Mouse (Mus musculus) kidney, adult 11 months (tissue): ENCODE data around the gene Ces1b.

Experiments
- DNase-seq: peaks from one replicate; pipeline ENCODE4 v3.0.0; 2022

The Ces1b gene

DNA sequence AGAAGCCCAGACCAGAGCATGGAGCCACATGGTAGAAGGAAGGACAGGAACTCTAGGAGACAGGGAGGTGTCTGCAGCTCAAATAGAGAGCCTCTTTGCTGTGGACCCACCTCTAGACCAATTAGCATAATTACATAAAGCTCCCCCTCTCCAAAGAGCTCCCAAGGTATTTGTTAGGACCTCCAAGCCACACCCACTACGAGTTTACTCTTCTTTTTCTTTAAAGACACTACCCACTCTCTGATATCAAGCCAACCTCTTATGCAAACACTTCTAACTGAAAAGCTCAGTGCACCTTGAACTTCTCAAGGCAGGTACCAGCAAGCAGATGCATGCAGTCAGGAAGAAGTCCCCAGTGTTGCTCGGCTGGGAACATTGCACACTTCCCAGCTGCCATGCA is at the start of gene Ces1b:
Gene Ces1b, minus strand, starts transcription at position 131 of the 400 bp plus-strand sequence.
- no peak for DNase-seq

DNA sequence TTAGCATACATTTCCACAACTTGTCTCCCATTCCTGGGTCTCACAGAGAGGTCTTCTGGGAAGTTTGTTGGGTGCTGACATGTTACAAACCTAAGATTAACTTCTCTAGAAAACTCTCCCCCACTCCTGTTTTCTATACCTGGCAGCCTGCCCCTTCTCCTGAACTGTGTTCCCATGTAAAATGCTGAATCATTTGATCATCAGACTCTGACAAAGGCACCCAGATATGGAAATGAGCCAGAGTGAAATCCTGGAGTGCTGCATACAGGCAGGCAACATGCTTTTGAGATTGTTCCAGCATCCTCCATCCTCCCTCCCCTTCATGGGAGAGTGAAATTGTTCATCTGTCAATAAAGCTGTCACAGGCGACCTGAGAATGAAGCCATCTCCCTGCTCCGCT is 46.7 kb upstream of the Ces1b start:
- no peak for DNase-seq

DNA sequence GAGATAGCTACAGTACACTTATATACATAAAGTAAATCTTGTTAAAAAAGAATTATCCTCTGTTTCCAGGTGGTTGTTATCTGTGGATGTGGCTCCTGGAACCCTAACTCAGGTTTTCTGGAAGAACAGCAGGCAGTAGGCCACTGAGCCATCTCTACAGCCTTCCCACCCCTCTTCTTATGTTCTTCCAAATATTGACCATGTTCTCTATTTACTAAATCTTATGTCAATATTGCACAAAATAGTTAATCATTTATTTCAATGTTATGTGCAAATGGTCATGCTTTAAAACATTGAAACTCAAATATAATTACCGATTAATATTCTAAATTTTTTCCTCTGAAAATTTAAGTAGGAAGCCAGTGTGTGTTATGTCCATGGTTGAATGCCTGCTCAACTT is 42.2 kb upstream of the Ces1b start:
- no peak for DNase-seq

DNA sequence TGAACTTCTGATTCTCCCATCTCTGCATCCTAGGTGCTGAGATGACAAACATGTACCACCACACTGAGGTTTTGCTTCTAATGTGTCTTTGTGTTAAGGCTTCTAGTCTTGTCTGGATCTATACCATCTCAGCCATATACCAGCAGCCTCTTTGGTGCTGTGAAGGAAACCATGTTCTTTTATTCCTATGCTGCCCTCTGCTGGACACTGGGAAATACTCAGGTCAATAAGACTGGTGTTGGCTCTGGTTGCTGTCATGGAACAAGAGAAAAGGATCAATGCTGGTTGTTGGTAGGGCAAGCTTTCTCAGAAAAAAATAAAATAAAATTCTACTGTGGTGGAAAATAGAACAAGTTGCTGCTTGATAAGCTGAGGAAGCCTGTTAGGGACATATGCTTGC is 15.6 kb upstream of the Ces1b start:
- no peak for DNase-seq

DNA sequence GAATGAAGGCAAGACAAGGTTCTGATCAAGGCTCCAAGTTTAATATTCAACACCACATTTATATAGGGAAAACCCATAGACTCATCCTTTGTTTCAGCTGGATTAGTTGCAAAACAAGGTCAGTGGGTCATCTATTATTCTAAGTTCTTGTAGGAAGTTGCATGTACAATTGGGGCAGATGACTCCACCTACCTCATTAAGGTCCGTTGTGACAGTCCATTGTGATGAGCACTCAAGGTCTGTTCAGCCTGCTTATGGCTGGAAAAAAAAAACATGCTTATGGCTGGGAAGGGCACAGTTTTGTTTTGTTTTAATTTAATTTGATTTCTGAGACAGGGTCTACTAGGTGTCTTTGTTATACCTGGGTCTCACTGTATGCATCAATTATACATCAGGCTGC is 11.5 kb upstream of the Ces1b start:
- no peak for DNase-seq

DNA sequence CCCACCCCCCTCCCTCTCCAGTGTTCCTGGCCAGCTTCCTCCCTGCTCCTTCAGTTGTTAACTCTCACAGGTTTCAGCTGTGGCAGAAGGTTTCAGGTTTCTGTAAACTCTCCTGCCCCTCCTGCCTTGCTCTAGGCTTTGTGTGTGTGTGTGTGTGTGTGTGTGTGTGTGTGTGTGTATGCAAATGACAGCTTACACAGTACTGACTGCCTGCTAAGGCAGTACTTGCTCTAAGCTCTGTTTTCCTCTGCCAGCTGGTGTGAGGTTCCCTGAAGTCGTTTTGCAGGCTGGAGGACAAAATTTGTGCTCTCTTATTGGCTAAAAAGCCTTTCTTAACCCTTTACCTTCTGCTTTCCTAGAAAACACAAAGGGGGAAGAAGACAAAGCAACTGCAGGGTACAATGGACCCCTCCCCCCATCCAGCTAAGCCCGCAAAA is 8.9 kb upstream of the Ces1b start:
- no peak for DNase-seq

DNA sequence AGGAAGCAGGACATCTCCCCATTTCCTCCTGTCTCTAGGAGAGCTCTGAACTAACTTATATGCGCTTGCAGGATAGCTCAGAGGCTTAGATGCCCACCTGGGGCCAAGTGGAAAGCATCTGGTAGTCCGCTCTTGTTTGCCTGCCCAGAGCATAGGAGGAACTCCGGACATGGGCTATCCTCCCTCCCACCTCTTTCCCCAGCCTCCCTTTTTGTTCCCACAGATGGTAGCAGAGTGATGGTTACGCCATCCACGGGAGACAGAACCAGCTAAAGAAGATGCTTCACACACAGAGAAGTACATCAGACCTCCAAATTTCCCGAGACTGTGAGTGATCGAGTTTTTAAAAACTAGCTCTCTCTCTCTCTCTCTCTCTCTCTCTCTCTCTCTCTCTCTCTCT is 8.4 kb upstream of the Ces1b start:
- DNase-seq, result no peak

DNA sequence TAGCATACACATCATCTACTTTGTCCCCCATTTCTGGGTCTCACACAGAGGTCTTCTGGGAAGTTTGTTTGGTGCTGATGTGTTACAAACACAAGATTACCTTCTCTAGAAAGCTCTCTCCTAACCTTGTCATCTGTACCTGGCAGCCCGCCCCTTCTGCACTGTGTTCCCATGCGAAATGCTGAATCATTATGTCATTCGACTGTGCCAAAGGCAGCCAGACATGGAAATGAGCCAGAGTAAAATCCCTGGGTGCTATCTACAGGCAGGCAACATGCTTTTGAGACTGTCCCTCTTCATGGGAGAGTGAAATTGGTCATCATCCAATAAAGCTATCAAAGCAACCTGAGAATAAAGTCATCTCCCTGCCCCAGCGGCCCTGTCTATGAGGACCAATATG is 4.6 kb downstream of the Ces1b start:
- DNase-seq, result no peak

DNA sequence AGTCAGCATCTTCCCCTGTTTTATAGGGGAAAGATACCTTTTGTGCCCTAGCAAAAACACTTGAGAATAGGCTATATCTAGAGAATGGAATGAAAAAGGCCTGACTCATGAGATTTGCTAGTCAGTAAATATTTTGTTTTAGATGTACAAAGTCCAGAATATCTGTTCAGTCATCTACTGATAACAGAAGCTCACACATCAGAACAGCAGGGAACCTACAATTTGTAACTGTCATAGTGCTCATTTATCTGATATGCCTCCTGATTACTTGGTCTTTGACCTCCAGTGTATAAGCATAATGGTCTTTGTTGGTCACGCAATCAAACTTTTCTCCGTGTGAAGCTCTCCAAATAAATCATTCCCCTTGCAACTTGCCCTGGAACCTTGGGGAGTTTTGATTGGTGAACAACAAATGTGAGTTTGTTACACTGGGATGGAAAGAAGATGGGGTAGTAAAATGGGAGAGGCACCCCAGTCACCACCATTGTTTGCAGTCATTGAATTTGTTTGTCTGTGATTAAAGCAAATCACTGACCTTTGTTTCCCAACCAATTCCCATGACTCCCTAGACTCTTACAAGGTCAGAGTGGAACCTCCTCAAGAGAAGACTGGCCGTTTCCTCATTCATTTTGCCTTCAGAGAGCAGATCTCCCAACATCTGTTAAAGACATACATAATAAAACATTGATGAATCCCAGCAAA is 16.2 kb downstream of the Ces1b start:
- DNase-seq, result no peak

DNA sequence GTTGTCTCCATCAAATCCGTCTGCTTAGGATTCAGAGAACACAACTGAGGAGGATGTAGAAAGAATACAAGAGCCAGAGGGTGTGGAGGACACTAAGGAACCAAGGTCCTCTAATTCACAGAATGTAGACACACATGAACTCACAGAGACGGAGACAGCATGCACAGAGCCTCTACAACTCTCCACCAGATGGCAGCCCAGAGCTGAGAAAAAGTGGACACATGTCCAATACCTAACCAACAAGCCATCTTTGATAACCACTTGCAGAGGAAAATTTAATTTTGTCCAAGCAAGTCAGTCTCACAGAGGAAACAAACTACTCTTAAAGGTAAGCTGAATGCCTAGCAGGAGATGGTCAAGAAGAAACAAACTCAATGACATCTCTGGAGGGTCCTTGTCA is 20.6 kb downstream of the Ces1b start:
- peak; percentile 18 for DNase-seq

DNA sequence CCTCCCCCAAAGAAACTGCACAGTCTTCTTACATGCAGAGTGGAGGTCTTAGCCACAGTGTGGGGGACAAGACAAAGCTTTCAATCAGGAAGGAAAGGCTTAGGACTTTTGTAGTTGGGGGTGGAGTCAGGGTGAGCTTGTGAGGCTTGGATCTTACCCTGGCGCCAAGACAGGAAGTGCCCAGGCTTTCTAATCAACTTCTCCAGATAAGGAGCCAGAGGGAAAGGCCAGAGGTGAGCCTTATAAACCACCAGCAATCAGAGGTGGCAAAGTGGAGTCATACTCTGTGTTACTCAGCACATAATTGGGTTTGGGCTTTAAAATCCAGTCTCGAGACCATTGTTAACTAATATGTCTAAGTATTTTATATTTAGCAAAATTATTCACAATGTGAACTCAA is 24.6 kb downstream of the Ces1b start:
- DNase-seq, result no peak

DNA sequence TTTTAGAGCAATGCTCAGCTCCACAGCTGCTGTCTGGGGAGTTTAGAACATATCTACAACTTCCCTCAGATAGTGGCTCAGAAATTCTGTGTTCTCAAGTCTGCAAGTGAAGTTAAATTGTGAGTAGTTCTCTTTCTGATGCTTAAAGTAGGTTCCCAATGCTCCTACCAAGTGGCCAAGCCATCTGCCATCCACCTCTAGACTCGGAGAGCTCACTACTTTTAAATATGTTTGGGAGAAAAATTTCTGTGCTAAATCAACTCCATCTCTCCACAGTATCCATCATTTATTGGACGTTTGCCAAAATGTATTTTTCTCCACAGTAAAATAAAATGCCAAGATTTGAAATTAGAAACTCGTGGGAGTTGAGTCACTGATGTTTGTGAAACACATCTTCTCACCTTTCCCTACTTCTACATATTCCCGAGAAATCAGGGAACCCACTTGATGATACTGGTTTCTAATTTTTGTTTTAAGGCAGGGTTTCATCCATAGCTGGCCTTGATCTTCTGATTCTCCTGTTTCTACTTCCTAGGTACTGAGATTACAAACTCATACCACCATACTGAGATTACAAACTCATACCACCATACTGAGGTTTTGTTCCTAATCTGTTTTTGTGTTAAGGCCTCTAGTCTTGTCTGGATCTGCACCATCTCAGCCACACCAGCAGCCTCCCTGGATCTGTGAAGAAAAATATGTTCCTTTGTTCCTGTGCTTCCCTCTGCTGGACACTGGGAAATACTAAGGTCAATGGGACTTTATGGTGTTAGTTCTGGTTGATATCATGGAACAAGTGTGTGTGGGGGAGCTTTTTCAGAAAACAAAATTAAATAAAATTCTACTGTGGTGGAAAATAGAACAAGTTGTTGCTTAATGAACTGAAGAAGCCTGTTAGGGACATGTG is 31.1 kb downstream of the Ces1b start:
- DNase-seq, result no peak

DNA sequence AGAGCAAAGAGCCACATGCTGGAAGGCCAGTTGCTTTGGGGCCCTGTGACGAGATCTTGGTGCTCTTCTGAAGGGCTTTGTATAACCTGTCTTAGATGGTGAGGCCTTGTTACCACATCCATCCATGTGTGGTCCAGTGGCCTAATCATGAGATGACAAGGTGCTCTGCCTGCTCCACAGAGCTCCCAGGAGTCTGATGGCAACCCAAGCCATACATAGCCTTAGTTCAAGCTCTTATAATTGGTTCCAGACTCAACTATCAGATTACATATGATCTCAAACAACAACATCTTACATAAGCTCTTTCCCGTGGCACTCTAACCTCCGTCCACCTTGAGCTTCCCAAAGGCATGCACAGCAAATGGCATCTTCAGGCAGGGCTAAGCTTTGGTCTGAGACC is 31.7 kb downstream of the Ces1b start, which contains the start of gene Ces1a:
Gene Ces1a, minus strand, starts transcription at position 101 of the 400 bp plus-strand sequence.
- no peak for DNase-seq

DNA sequence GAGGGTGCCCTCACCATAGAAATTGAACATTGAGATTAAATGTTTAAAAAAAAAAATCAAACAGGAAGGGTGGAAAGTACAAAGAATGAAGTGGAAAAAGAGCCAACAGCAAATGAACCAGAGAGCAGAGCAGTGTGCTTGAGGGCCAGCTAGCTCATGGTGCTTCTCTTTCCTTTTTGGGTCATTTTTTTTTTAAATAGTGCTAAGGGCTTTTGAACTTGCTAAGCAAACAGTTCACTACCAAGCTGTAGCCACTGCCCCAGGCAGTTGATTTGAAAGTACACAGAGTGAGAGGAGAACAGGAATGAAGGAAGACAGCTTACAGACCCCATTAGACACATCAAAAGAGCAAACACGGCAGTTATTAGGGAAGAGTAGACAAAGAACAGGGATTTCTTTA is 36.7 kb downstream of the Ces1b start:
- no peak for DNase-seq

DNA sequence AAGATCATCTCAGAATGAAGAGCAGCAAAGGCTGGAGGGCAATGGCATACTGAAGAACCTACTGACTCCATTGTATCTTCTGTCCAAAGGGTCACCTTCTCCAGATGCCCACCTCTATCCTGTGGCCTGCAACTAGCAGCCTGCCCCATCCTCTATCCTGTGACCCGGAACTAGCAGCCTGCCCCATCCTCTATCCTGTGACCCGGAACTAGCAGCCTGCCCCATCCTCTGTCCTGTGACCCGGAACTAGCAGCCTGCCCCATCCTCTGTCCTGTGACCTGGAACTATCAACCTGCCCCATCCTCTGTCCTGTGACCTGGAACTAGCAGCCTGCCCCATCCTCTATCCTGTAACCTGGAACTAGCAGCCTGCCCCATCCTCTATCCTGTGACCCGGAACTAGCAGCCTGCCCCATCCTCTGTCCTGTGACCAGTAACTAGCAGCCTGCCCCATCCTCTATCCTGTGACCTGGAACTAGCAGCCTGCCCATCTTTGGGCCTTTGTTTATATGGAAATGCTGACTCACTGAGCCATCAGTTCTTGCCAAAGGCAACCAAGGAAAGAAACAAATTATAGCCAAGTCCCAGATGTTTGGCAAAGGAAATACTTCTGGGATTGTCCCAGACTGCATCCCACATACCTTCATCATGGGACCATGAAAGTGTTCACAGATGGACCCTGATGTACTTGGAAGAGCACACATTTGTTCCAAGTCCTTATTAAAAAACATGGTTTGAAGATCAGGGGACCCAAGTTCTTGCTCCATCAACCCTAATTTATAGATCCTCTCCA is 38.8 kb downstream of the Ces1b start:
- DNase-seq, result peak; percentile 11

DNA sequence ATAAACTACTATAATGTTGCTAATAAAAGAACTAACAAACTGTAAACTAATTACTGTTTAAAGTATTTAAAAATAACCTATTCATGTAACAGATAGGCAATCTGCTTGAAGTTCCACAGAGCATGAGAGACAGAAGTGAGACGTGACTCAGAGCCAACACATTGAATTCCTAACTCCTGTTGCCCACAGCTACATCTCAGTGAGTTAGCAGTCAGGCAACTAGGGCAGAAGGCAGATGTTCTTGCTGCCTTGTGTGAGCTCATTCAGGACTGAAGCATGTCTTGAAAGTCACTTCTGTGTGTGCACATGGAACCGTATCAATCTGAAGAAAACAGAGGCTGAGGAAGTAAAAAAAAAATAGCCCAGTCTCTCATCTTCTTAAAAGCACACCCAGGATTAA is 39.6 kb downstream of the Ces1b start:
- no peak for DNase-seq

DNA sequence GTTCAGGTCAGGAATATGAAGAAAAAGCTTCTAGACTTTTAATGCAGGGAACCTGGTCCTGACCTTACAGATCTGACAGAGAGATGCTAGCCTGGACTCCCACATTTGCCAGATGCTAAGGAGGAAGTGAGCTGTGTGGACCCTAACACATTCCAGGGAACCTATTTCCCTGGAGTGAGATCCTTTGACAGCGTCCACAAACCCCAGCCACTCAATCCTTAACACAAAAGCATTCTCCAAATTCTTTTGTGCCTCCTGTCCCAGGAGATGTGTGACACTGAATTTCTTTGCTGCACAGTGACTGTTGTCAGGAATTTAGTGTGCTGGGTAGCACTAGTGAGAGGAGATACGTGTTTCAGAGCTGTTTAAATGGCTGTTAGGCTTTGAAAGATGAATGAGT is 41.0 kb downstream of the Ces1b start:
- no peak for DNase-seq

DNA sequence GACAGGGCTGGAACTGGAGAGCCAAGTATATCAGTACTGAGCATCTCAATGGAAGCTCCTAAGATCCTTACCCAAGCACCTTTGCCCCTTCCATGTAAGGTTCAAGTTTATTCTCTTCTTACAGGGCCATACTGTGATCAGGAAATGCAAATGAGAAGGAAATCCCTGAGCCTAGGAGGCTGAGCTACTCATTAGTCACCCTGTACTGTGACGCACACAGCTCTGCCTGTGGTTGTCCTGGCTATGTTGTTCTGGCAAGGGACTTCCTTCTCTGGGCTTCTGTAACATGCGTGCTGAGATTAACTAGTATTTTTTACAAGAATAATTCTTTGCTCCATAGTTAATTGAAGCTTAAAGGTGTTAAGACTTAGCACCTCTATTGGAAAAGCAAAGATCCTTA is 49.2 kb downstream of the Ces1b start:
- DNase-seq, result no peak

DNA sequence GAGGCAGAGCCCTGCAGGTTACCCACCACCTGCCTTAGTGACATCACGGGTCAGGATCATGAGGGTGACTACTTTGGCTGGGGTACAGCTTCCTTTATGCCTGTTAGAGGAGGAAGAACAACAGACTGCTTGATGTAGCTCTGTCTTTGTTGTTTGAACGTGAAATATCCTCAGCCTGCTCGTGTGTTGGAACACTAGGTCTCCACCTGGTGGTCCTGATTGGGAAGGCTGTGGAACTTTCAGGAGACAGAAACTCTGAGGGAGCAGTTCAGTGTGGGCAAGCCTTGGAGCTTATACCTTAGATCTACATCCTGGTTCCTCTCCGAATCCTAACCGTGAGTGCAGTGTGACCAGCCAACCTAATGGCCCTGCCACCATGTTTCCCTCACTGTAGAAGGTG is 58.1 kb downstream of the Ces1b start:
- no peak for DNase-seq

DNA sequence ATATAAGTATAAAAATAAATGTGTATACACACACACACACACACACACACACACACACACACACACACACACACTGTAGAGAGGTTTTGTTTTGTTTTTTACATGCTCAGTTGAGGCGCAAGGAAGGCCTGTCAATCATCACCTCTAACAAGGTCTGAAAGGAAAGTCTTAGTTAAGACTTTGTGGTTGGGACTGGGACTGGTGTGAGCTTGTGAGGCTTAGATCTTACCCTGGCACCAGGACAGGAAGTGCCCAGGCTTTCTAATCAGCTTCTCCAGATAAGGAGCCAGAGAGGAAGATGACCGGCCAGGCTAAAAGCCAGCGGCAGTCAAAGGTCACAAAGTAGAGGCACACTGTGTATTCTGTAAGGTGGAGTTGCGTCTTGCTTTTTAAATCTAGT is 65.5 kb downstream of the Ces1b start:
- DNase-seq, result no peak

DNA sequence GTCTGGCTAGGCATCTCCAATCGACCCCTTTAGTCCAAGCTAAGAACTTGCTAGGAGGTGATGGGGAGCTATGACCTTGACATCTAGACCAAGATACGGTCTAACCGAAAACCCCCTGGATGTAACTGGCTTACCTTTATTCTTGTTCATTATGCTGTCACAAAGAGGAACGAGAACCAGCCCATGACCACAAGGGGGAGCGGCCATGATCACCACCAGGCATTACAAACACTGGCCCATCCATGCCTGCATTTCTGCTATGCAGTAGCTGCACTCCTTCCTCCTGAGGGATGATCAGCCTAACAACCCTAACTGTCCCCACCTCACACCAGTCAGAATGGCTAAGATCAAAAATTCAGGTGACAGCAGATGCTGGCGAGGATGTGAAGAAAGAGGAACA is 67.6 kb downstream of the Ces1b start:
- DNase-seq, result no peak

DNA sequence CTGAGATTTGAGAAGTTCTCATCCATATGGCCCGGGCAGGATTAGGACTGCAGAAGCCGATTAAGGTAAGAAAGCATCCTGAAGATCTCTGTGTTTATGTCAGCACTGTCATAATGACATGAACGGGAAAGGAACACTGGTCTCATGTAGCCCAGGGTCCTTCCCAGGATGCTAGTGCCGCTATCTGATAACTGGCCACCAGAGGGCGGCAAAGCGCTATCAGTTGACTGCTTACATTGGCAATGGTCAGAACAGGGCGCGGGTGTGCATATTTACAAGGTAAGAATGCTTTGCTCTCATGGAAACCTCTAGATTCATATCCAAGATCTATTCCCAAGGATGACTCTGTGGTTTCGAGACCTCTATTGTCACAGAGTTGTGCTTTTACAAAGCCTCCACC is 68.4 kb downstream of the Ces1b start:
- peak; percentile 56 for DNase-seq

DNA sequence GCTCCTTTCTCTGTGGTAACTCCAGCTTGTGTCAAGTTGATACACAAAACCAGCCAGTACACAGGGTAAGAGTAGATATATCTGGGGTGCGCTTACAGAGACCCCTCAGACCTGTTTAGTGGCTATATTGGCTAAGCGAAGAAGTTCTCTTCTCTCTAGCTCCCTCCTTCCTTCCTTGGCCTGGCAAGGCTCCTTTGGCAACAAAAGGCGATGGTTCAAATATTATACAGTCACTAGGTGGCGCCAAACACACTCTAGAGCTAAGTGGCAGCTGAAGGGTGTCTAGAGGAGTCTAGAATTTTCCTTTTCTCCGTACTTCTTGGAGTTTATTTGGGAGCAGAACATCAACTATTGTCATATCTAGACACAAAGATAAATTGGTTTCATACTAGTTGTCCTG is 69.5 kb downstream of the Ces1b start:
- DNase-seq, result no peak
